Mouse (Mus musculus): ENCODE data around the gene Glra1.
A peak's percentile ranks its signal among the peaks of the same experiment; 100 is the strongest.

DNA sequence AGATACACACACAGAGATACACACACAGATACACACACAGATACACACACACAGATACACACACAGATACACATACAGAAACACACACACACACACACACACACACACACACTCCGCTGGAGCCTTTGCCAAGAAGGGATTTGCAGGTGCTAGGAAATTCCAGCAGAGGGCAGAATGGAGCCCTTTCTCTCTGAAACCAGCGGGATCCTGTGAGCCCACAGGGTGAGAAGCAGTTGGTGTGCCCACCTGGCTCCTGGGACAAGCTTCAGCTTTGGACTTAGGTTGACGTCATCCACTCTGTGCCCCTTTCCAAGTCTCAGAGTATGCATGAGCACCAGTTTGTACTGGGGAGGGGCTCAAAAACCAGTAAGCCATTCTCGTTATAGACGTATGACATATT lies 96.6 kb downstream of the Glra1 start:
- no peak for TF ChIP-seq GATA1 (IDR thresholded peaks at IDR 0.05; ENCODE audit: borderline replicate concordance, low read length)
- peak; percentile 27; the same call in 1 of the 2 replicates for TF ChIP-seq CTCF (IDR thresholded peaks at IDR 0.05; ENCODE audit: low read depth, low read length)
- no peak for TF ChIP-seq TAL1 (conservative IDR thresholded peaks at IDR 0.05; ENCODE audit: low read depth, low read length)
- no peak for TF ChIP-seq GATA2 (IDR thresholded peaks at IDR 0.05; ENCODE audit: borderline replicate concordance, low read depth, low read length)
